Mouse (Mus musculus) duodenum, adult 2 months (tissue): ENCODE data around the gene Rab20. TPM values are rescaled to one million over a fixed set of nuclear protein-coding genes. Genes with fewer than 3 reads are reported as not detected.

Experiments
- polyA plus RNA-seq: library from polyadenylated mRNA; depleted of rRNA; stranded (reverse); fragments of >200 nt; gene quantifications from 2 replicates; pipeline ENCODE4 v1.2.3, GENCODE M21; 2012; ENCODE audit warnings: low replicate concordance; rRNA removed

Gene Rab20
- 19.4 and 34.6 TPM in 2 replicates for polyA plus RNA-seq

DNA sequence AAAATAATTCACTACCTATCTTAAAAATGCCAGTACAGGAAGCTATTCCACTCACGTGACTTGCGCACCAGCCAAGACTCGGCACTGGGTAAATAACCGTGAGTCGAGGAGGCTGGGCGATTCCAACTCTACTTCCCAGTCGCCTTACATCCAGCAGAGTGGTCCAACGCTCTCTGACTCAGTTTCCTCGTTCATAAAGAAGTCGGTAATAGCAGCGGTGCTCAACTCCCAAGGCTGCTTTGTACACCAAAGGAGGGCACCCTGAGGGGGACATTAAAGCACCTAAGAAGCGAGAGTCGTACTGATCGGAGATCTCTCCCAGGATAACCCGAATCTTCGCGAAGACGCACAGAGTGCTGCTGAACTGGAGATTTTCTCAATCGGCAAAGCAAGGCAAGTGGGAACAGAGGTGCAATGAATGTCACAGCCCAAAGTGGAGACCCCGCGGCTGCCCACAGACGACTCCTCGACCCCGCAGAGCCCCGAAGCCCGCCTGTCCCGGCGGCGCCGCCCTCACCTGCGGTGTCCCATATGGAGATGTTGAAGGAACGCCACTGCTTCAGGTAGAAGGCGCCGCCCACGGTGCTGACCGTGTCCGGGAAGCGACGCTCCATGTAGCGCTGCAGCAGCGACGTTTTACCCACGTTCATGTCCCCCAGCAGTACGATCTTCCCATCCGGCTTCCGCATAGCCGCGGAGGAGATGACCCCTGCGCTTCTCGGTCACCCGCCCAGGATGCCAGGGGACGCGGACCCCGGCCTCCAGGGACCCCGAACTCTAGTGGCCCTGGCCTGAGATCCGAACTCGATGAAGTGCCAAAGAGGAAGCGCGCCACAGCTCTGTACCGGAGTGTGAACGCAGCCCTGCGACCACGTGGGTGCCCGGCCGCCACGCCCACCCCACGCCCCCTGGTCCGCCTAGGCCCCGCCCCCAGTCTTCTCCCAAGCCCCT lies at the start of gene Rab20:
Gene Rab20, minus strand, starts transcription at position 900 of the 951 bp plus-strand sequence.

GRCm38 (mm10) chr8:11497017-11497990 lies 18.8 kb upstream of the Rab20 start, which contains the start of gene Naxd:
Gene Naxd, plus strand, starts transcription at chr8:11497506.

Other genes starting within 250 kb of the Rab20 start
- gene Col4a2, start 165.9 kb downstream of the Rab20 start, polyA plus RNA-seq = 29.5 and 34.9 TPM in 2 replicates
- 63.0 and 79.4 TPM in 2 replicates for gene Col4a1, start 165.9 kb downstream of the Rab20 start, polyA plus RNA-seq
- 74.4 and 94.8 TPM in 2 replicates for gene Naxd, start 18.8 kb upstream of the Rab20 start, polyA plus RNA-seq
- gene Cars2, start 72.1 kb upstream of the Rab20 start, polyA plus RNA-seq = 41.7 and 67.3 TPM in 2 replicates
- 6.1 and 8.2 TPM in 2 replicates for gene Ing1, start 76.9 kb upstream of the Rab20 start, polyA plus RNA-seq
- gene Ankrd10, start 157.0 kb upstream of the Rab20 start, polyA plus RNA-seq = 29.7 and 36.5 TPM in 2 replicates
- not detected in 2 replicates for gene 1700016D06Rik, start 222.4 kb upstream of the Rab20 start, polyA plus RNA-seq
- 22.5 and 22.7 TPM in 2 replicates for gene Arhgef7, start 249.0 kb upstream of the Rab20 start, polyA plus RNA-seq